Mouse (Mus musculus) left cerebral cortex, adult 11 months (tissue): ENCODE data around the gene Arhgdib.

ENCODE experiments used
- DNase-seq: peaks from one replicate; pipeline ENCODE4 v3.0.0; 2022; ENCODE audit warnings: low spot score

The Arhgdib gene

DNA sequence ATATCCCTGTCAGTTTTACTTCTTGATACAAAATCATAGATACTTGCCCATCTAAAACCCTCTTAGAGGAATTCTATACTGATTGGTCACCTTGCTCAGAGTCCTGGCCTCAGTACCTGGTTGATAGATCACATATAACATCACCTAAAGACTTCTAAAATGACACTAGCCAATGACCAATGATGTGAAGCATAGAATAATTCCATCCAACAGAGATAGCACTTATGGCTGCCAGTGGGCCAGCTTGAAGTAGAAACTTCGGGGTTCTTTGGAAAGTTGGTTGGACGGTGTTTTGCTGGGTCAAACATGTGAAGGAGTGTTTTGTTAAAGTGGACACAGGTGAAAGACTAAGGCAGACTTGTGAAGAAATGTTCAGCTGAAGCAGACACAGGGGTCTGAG lies 8.5 kb upstream of the Arhgdib start:
- DNase-seq: no peak

DNA sequence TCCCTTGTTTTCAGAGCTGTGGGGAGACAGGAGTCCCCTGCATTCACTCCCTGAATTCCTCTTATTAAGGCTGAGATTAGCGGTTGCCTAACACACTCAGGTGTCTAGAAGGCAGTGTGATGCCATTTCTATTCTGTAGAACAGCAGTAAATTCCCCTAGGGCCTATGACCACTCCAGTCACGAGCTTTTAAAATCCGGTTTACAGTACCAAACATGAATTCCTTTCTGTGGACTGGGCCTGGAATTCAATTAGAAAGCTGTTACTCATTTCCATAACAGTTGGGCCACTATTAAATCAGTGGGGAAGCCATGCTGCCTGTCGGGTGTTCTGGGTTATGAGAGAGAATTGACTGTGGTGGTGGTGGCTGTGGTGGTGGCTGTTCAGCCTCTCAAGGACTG lies 6.0 kb upstream of the Arhgdib start:
- no peak for DNase-seq

DNA sequence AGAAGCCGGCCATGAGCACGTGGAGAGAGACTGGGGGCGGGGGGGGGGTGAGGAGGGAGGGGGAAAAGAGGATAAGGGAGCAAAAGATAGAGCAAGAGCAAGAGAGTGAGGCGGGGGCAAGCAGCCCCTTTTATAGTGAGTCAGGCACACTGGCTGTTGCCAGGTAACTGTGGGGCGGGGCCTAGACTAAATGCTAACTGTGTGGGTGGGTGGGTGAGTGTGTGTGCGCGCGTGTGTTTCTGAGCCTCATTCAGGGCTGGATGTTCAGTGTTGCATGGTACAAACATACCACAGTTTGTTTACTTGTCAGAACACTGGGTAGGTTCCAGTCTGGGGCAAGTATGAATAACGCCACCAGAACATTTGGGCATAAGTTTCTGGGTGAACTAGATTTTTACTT lies 5.2 kb upstream of the Arhgdib start:
- no peak for DNase-seq

DNA sequence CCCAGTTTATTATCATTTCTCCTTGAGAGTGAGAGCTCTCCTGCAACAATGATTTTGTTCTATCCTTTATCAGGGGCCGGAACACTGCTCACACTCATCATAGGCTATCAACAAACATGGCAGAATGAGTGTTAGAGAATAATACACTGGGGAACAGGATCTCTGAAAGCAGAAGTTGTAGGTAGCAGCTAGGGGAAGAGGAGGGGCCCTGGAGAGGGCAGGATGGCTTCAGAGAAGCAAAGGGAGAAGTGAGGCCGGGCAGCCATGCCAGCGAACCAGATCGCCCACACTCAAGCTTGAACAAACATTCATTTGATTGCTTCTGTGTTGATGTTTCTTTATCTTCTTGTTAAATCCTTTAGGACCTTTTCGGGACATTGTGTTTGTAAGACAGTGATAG lies 4.5 kb upstream of the Arhgdib start:
- DNase-seq: no peak

DNA sequence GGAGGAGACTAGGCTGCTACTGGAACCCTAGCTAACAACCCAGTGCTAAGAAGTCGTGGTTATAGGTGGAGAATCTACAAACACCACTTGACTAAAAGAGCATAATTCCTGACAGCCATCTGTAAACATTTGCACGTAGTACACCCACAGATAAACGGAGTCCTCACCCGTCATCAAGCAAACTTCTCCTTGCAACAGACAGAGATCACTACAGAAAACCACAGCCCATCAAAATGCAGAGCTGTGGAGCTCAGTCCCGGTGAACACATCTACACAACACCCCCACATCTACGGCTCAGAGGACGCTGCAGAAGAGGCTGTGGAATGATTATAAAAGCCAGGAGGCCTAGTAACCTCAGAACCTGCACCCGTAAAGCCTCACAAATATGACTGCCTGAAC lies 2.8 kb upstream of the Arhgdib start:
- DNase-seq: no peak

DNA sequence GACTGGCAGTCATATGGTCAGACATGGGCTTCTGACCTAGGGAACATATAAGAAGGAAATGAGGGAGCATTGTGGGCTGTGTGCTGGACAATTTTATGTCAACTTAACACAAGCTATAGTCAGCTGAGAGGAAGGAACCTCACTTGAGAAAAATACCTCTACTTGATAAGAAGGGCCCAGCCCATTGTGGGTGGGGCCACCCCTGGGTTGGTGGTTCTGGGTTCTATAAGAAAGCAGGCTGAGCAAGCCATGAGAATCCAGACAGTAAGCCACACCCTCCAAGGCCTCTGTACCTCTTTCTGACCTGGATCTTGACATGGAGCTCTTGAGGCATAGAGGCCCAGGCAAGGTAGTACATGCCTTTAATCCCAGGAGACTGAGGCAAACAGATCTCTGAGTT lies 1.7 kb upstream of the Arhgdib start:
- DNase-seq: no peak

DNA sequence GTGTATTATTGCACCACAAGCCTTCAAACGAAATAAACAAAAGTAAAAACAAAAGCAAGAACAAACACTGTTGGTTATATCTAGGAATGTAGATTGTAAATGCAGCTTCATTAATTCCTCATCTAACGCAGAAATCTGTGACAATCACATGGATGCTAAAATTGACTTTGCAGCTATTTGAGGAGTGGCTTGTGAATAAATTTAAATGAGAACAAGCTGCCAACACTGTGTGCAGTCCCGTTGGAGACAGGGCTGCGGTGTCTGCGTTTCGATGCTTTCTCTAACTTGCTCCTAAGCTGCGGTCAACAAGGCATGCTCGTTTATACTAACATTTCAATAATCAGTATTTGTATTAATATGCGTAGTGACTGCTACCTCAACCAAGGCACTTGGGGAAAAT lies 581 bp upstream of the Arhgdib start:
- DNase-seq: no peak

DNA sequence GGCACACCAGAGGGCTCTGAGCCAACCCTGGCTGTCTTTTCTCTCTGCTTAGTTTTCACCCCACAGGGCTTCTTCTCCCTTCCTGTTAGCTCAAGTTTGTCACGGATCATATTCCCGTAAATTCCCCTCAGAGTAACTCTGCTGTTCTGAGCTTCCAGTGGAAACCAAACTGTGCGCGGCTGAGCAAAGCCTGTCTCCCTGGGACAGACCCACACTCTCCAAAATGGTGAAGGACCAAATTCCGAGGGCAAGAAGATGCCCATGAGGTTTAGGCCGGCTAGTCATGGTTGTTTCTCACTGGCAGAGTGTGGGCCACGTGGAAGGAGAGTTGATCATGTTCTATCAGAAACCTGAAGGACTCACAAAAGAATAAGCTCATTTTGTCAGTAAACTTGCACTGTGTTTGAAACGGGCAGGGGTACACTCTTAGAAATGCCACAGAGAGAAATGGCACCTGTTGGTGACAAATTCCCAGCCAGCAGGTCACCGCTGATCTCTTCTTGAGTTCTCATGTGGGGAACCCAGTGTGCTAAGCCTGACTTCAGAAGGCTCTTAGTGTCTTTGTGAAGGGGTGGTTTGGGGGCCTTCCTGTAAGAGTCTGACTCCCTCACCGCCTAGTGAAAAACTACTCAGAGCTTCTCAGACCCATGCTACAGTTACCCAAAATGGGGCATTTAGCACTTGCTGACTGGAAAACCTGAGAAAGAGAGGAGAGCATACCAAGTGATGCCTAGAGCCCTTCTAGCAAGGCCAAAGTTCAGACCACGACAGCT lies 1.3 kb downstream of the Arhgdib start:
- no peak for DNase-seq

DNA sequence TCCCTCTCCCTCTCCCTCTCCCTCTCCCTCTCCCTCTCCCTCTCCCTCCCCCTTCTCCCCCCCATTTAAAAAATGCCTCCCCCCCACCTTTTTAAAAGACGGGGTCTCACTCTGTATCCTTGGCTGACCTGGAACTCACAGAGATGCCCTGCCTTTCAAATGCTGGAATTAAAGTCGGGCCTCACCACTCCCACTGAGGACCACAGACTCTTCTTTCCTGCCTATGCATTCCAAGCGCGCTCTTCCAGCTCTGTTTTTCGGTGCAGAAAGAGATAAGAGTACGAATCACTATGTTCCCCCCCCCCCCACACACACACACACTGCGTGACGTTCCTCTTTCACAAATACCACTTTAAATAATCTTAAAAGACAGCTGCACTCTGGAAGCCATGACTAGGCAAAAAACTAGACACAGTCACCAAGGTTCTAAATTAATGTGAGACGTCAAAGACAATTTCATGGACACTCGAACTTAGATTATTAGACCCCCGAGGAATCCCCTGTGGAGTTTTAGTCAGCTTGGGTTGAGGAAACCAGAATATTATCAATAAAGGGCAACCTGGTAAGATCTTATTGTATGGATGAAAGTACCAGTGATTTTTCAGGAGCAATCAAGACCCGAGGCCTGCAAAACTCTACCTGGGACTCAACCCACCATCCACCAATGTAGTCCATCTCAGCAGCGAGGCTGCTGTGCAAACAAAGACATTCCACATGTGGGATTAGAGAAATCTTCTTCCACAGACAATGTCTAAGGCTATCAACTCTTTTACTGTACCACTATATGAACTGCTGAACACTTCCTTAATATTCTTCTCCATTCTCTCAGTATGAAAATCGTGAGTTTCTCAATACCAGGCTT lies 2.1 kb downstream of the Arhgdib start:
- no peak for DNase-seq

DNA sequence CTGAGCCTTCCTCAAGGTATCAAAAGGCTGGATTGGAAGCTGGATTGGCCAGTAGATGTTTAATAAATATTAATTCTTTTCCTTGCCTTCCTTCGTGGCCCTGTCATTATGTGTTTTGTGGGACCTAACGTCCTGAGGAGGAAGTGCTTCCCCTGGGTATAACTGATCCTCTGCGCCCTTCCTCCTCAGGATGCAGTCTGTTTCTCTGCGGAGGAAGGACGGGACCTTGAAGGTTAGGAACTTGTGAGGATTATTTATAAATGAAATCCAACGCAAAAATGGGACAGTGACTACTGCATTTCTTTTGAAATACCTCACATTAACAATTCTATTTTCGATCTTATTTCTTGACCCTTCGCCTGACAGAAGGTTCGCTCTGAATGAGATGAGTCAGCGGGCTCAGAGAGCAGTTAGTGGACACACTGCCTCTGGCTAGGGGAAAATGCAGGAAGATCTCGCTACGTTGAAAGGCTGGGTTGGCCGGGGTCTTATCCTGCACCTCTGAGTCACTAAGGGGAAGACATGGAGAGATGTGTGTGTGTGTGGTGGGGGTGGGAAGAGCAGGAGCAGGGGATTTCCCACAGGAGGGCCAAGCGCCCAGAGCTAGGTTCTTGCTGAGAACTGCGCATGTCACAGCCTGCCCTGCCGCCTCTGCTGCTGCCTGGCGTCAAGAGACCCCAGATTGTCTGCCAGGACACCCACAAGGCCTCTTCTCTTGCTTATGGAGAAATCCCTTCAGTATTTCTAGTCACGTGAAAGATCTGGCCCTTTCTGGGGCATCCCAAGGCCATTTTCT lies 3.2 kb downstream of the Arhgdib start:
- no peak for DNase-seq

DNA sequence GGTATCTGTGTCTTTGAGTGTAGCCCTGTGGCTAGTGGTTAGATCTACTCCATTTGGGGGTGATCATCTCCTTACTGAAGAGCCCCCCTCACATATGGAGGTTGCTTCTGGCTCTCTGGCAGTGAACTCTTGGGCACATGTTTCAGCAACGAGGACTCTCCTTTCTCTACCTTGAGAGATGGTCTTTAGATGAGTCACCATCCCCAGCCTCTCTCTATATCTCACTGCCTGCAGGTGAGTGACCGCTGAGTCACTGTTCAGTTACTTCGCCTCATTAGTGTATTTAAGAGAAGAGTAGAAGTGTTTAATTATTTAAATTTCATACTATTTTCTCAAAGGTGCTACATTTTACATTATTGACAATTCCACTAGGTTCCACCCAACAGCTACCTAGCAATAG lies 4.6 kb downstream of the Arhgdib start:
- DNase-seq: no peak

DNA sequence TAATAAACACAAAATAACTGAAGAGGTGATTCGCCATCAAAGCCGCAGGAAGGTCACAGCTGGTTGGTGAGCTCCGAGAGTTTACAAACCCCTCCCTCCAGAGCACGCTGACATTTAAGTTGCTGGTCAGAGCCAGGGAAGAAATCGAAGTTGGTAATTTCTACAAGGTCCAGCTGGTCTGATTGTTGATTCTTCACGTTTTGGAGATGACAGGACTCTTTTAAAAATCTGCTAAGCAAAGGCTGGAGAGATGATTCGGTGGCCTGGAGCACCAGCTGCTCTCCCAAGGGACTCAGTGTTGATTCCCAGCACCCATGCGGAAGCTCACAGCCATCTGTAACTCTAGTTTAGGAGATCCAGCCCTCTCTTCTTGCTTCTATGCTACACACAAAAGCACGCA lies 5.3 kb downstream of the Arhgdib start:
- no peak for DNase-seq

DNA sequence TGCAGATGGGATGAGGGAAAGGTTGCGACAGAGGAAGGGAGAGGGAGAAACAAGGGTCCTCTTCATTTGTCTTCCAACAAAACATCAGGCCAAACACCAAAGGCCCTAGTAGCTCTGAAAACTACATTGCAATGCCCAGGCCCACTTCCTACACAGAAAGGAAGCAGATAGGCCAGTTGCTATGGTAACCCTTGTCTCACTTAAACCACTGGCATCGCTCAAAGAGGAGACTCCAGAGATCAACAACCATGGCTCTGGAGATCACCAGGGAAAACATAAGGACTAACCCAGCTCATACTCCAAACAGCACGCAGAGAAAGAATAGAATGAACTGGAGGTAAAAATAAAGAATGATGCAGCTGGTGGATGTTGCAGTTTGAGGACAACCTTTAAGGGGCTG lies 6.5 kb downstream of the Arhgdib start:
- DNase-seq: no peak

DNA sequence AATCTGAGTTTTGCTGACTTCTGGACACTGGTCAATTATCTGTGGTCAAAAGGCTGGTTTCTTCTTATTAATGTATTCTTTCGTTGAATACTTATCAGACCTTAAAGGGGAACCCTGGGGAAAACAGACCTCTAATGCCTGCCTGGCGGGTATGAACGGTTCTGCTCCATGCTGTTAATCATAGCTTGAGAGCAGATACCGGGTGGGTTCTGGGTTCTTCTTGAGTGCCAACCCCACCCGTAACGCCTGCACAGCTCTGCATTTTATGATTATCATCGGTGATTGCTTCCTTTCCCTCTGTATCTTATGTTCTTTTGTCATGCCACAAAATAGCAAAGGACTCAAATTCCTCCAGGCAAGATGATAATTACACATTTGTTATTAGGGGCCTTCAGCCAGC lies 7.6 kb downstream of the Arhgdib start:
- DNase-seq: no peak

DNA sequence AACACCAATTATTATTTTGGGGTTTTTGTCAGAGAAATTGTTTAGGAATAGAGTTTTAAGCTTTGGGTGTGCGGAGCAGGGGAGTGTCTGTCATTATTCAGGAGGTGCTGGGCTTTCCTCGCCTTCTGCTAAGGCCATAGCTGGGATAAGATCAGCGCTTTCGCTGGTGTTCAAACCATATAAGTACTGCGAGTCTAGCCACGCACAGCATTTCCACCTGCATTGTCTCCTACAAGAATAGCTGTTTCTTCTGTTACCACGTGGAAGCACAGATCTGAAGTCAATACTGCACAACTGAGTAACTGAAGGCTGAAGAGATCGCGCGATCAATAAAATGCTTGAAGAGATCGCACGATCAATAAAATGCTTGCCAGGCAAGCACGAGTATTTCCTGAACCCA lies 10.5 kb downstream of the Arhgdib start:
- no peak for DNase-seq

DNA sequence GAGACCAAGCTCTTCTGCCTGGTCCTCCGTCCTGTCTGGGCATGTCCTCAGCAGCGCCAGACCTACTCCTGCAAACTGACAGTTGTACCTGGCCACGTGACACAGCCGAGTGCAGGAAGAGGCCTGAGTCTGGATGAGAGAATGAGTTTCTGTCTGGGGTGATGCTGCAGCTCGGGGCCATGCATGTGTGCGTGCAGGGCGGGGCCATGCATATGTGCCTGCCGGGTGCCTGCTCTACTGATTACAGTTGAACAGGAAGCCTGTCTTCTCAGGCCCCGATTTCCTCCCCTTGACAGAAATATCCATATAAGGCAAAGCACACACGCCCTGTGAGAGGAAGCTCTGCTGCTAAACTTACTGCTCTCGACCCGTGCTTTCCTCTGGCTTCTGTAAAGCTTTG lies 11.0 kb downstream of the Arhgdib start:
- DNase-seq: no peak

DNA sequence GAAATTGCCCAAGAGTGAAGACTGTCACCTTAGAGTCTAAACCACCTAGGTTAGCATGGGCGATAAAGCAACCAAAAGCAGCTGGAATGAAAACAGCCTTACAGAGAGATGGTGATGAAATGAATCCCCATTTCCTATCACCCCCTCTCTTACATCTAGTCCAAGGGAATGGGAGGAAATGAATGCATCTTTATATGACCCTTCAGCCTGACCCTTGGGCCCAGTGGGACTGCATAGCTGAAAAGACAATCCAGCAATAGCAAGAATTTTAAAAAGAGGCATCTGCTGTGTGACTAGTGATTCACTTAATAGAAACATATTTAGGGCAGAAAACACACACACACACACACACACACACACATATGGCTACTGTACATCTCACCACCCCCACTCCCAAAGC lies 14.1 kb downstream of the Arhgdib start:
- DNase-seq: no peak

DNA sequence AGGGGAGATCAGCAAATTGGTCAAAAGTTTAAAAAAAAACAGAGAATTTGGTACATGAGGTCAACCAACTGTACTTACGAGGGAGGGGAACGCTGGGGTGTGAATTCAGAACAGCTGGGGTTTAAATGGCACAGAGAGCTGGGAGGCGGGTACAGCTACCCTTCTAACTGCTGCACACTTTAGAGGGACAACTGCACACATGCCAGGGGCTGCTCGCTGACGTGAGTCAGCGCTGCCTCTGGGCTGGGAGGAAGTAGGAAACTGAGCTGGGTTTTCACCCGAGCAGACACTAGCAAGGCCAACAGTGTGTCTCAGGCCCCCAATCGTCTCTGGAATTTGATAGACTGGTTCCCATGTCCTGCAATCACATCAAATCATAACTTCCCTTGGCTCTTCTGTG lies 16.6 kb downstream of the Arhgdib start:
- no peak for DNase-seq

DNA sequence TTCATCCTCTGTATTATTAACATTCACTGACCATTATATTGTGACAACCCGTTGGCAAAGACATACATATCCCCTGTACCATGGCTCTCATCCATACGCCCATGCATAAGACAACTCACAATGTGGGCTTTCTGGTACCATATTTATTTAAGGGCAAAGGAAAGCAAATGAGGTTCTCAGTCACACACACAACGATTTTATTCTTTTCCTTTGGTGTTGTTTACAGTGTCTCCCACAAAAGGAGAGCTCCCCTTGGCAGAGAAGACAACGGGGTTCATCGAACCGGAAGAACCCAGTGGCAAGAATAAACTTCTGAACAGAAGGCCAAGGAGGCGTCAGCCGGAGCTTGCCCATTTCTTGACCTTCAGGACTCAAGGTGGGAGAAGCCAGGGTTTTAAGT lies 18.2 kb downstream of the Arhgdib start, which contains the start of gene Pde6h:
TSS of gene Pde6h (plus strand) at position 301 of the 400 bp plus-strand sequence.
- DNase-seq: no peak

DNA sequence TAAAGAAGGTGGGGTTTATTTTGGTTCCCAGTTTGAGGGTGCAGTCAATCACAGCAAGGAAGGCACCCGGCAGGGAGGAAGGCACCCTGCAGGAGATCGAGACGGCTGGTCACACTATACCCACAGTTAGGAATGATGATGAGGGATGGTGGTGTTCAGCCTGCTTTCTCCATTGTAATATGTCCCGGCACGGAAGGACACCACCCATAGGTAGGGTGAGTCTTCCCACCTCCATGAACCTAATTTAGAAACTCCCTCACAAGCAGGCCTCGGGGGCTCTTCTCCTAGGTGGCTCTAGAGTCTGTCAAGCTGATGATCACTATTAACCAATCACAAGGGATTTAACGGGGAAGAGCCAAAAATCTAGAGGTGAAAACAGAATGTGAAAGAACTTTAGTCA lies 18.8 kb downstream of the Arhgdib start:
- DNase-seq: no peak

DNA sequence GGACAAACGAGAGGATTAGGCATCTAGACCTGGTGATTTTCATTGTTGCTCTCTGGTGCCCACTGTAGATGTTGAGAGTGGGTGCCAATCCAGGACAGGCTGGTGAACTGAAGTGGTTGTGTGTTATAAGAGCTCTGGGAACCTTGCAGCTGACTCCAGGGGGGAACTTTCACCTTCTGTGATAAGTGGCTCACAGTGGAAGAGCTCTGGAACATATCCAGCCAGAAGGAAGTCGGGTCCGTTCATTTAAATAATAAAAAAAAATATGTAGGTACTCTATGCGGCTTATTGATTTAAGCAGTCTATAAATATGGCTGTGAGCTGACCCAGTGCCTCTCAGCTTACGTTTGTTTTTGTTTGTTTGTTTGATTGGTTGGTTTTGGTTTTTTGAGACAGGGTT lies 19.6 kb downstream of the Arhgdib start, which contains the start of gene Erp27:
TSS of gene Erp27 (minus strand) at position 101 of the 400 bp plus-strand sequence.
- no peak for DNase-seq

DNA sequence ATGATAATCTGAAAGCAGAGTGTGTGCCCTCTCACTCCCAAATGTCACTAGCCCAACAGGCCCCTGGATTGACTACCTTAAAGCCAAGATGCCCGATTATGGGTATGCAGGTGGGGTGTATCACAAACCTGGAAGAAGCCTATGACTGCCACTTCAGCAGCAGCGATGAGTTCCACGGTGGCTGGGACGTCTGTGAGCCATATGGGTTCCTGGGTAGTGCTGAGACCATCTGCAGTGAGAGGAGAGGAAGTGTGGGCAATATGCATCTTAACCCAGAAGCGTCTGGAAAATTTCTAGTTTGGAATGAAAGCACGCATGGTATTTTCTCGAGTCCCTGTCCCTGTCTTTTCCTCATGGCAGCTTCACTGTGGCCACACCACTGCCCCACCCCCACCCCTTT lies 20.1 kb downstream of the Arhgdib start:
- DNase-seq: no peak
